Mouse (Mus musculus) E14TG2a.4 (cell line): ENCODE measurements around the gene Gm20388.

Experiments used
- CTCF ChIP-seq: conservative IDR thresholded peaks from 2 replicates; pipeline ENCODE4 v1.5.1; 2014; ENCODE audit warnings: low read length
- POU5F1 ChIP-seq: IDR thresholded peaks from 2 replicates; pipeline ENCODE4 v1.6.1; 2014; ENCODE audit warnings: low read length, borderline replicate concordance

GRCm38 (mm10) chr8:123653994-123654569 lies 3743.4 kb downstream of the Gm20388 start:
- no peak for TF ChIP-seq CTCF
- no peak for TF ChIP-seq POU5F1
